Mouse (Mus musculus) midbrain, embryonic 15.5 days (tissue): ENCODE data around the gene Lpin3. TPM values are rescaled to one million over a fixed set of nuclear protein-coding genes. Genes with fewer than 3 reads are reported as not detected.

Source experiments
- ATAC-seq: fragments of 200-750 bp; cut with Nextera tagmentation; replicated peaks from 2 replicates; pipeline ENCODE4 v1.8.0; 2017; ENCODE audit warnings: moderate TSS enrichment
- H3K27ac ChIP-seq: fragments of 300-500 bp; sonication (generic); 2 replicates; pipeline ENCODE4 v1.5.1; 2015; ENCODE audit warnings: mild to moderate bottlenecking, inconsistent platforms
- H3K27me3 ChIP-seq: fragments of 300-500 bp; sonication (generic); replicated peaks from 2 replicates; pipeline ENCODE4 v1.6.1; 2015; ENCODE audit warnings: inconsistent platforms
- H3K36me3 ChIP-seq: fragments of 300-500 bp; sonication (generic); replicated peaks from 2 replicates; pipeline ENCODE4 v1.6.1; 2015; ENCODE audit warnings: inconsistent platforms
- H3K4me1 ChIP-seq: fragments of 300-500 bp; sonication (generic); 2 replicates; pipeline ENCODE4 v1.6.1; 2015; ENCODE audit warnings: inconsistent platforms
- H3K4me2 ChIP-seq: fragments of 300-500 bp; sonication (generic); 2 replicates; pipeline ENCODE4 v1.6.1; 2015; ENCODE audit warnings: inconsistent platforms, mild to moderate bottlenecking, moderate library complexity
- H3K4me3 ChIP-seq: fragments of 300-500 bp; sonication (generic); 2 replicates; pipeline ENCODE4 v1.5.1; 2015; ENCODE audit warnings: mild to moderate bottlenecking, inconsistent platforms
- H3K9ac ChIP-seq: fragments of 300-500 bp; sonication (generic); 2 replicates; pipeline ENCODE4 v1.6.1; 2015; ENCODE audit warnings: mild to moderate bottlenecking, inconsistent platforms
- H3K9me3 ChIP-seq: fragments of 300-500 bp; sonication (generic); 2 replicates; pipeline ENCODE4 v1.6.1; 2016; ENCODE audit warnings: inconsistent platforms
- WGBS: fragments of 180-500 bp; shearing (Covaris S2); methylation state at CpG from one replicate; pipeline ENCODE4 v1.1.7; 2015; ENCODE audit warnings: mixed read lengths; 5-methylcytosine and 5-hydroxymethylcytosine counted together
- polyA plus RNA-seq: library from polyadenylated mRNA; unstranded; fragments of >200 nt; fragmentation: Nextera tagmentation; extraction: Ambion mirVana; gene quantifications from 2 replicates; pipeline ENCODE4 v1.2.1, GENCODE M21; 2015

The Lpin3 gene
- polyA plus RNA-seq, 1 experiment from 2014 or later, result 0.59 TPM

GRCm38 (mm10) chr2:160871310-160871709 is 9.2 kb upstream of the Lpin3 start:
- H3K27ac ChIP-seq, result no peak overlapping the region
- no peaks in the 10 kb centered on the region for H3K36me3 ChIP-seq
- no peak overlapping the region for H3K9ac ChIP-seq
- ATAC-seq, result no peak
- peak overlapping the region; percentile 37 for H3K4me2 ChIP-seq
- WGBS, result 83% methylated on average over 3 of the region's 3 CpGs
- peak overlapping the region; percentile 4; the same call in 1 of the 2 replicates for H3K4me3 ChIP-seq
- H3K9me3 ChIP-seq, result no peaks in the 10 kb centered on the region
- H3K27me3 ChIP-seq, result no peaks in the 10 kb centered on the region
- peaks cover 27% of the 10 kb centered on the region for H3K4me1 ChIP-seq

- peak overlapping the region; percentile 89 for H3K9ac ChIP-seq
- peak overlapping the region; percentile 96 for H3K27ac ChIP-seq
- no peaks in the 10 kb centered on the region for H3K36me3 ChIP-seq
- H3K27me3 ChIP-seq, result no peaks in the 10 kb centered on the region
- H3K4me2 ChIP-seq, result peak overlapping the region; percentile 59
- H3K4me3 ChIP-seq, result peak overlapping the region; percentile 71
- no peaks in the 10 kb centered on the region for H3K9me3 ChIP-seq
- H3K4me1 ChIP-seq, result peaks cover 27% of the 10 kb centered on the region
- peak; percentile 93 for ATAC-seq
- WGBS, result under 1% methylated on average over 40 of the region's 47 CpGs
These were observed 8.1 kb upstream of the Lpin3 start for GRCm38 (mm10) chr2:160872395-160872794.

DNA sequence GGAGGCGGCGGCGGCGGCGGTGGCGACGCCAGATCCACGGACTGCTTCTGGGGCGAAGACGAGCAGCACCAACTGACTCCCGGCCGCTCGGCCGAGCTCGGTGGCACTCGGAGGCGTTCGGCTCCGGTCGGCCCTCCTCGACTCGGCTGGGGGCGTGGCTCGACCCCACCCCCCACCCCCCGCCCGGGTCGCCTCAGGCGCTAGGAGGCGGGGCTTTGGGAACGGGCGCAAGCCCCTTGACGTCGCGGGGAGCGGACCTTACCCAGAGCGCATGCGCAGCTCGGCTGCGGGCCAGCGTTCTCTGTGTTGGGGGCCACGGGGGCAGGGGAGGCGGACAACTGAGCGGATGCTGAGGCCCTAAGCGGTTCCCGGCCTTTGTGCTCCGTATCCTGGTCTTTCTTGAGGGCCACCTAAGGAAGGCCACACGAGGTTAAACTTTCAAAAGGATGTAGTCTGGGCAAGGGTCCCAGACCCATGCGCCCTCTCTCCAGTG is 7.5 kb upstream of the Lpin3 start, which contains the start of gene Zhx3:
Gene Zhx3 (minus strand): TSS at position 109 of the 493 bp plus-strand sequence.
- H3K4me1 ChIP-seq, result peaks cover 27% of the 10 kb centered on the region
- no peaks in the 10 kb centered on the region for H3K36me3 ChIP-seq
- peak within 1 kb of the TSS; percentile 59 for H3K4me2 ChIP-seq
- no peaks in the 10 kb centered on the region for H3K27me3 ChIP-seq
- H3K9me3 ChIP-seq, result no peaks in the 10 kb centered on the region
- H3K9ac ChIP-seq, result peak within 1 kb of the TSS; percentile 89
- H3K4me3 ChIP-seq, result peak within 1 kb of the TSS; percentile 71
- peak within 1 kb of the TSS; percentile 96 for H3K27ac ChIP-seq
- 5% methylated on average over 38 of the region's 48 CpGs for WGBS
- peak; percentile 98 for ATAC-seq

GRCm38 (mm10) chr2:160874231-160874877 is 6.1 kb upstream of the Lpin3 start:
- H3K4me2 ChIP-seq, result no peak overlapping the region
- no peaks in the 10 kb centered on the region for H3K9me3 ChIP-seq
- H3K27ac ChIP-seq, result no peak overlapping the region
- 85% methylated on average over 5 of the region's 5 CpGs for WGBS
- H3K4me1 ChIP-seq, result peaks cover 24% of the 10 kb centered on the region
- no peak for ATAC-seq
- no peaks in the 10 kb centered on the region for H3K36me3 ChIP-seq
- H3K9ac ChIP-seq, result no peak overlapping the region
- H3K27me3 ChIP-seq, result no peaks in the 10 kb centered on the region
- no peak overlapping the region for H3K4me3 ChIP-seq

DNA sequence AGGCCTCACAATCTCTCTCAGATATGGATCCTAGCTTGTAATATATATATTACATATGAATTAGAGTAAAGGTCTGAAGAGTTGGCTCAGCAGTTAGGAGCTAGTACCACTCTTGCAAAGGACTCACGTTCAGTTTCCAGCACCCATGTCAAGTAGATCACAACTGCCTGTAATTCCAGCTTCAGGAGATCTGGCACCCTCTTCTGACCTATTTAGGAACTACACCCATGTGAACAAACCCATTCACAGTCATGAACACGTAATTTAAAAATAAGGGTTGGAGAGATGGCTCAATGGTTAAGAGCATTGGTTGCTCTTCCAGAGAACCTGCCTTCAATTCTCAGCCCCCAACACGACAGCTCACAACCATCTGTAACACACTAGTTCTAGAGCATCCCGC is 4.4 kb upstream of the Lpin3 start:
- Histone ChIP-seq H3K9ac (no peak overlapping the region), H3K27me3 (no peaks in the 10 kb centered on the region), H3K4me3 (no peak overlapping the region), H3K27ac (no peak overlapping the region), H3K4me1 (peaks cover 16% of the 10 kb centered on the region), H3K4me2 (no peak overlapping the region), H3K9me3 (no peaks in the 10 kb centered on the region), H3K36me3 (no peaks in the 10 kb centered on the region)
- WGBS, result 87% methylated on average over 4 of the region's 4 CpGs
- ATAC-seq, result no peak

DNA sequence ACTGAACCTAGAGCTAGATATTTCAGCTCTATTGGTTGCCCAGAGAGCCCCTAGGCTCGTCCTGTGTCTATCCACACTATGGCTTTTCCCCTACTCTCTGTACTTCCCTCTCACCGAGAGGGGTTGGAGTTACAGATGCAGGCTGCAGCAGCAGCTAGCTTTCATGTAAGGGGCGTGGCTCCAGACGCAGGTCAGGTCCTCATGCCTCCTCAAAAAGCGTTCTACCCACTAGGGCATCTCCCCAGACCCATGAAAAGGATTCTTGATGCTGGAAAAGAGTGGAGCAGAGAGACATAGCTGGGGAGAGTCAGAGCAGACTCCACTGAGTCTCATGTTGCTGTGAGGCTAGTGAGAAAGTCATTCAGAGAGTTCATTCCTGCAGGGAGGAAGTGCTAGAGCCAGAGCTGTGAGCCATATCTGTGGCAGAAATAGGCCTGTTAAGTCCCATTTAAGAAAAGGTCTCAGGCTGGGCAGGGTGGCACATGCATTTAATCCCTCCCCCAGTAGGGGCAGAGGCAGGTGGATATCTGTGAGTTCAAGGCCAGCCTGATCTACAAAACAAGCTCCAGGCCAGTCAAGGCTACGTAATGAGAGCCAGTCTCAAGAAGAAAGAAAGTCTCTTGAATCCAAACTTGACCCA is 1.1 kb downstream of the Lpin3 start:
- no peak overlapping the region for H3K27ac ChIP-seq
- H3K36me3 ChIP-seq, result no peaks in the 10 kb centered on the region
- 0 out of 2 replicates have a peak, but pooled peaks cover 2% of the 10 kb centered on the region for H3K27me3 ChIP-seq
- no peak overlapping the region for H3K4me2 ChIP-seq
- H3K9me3 ChIP-seq, result no peaks in the 10 kb centered on the region
- no peaks in the 10 kb centered on the region for H3K4me1 ChIP-seq
- H3K4me3 ChIP-seq, result no peak overlapping the region
- WGBS, result 61% methylated on average over 6 of the region's 6 CpGs
- ATAC-seq, result no peak
- H3K9ac ChIP-seq, result no peak overlapping the region

GRCm38 (mm10) chr2:160882436-160882835 is 2.0 kb downstream of the Lpin3 start:
- H3K9me3 ChIP-seq, result no peaks in the 10 kb centered on the region
- no peak overlapping the region for H3K27ac ChIP-seq
- no peak for ATAC-seq
- no peak overlapping the region for H3K4me2 ChIP-seq
- H3K4me3 ChIP-seq, result no peak overlapping the region
- H3K36me3 ChIP-seq, result no peaks in the 10 kb centered on the region
- H3K27me3 ChIP-seq, result 0 out of 2 replicates have a peak, but pooled peaks cover 2% of the 10 kb centered on the region
- no peak overlapping the region for H3K9ac ChIP-seq
- H3K4me1 ChIP-seq, result peaks cover under 1% of the 10 kb centered on the region; the same call in 1 of the 2 replicates
- WGBS, result 82% methylated on average over 5 of the region's 5 CpGs

DNA sequence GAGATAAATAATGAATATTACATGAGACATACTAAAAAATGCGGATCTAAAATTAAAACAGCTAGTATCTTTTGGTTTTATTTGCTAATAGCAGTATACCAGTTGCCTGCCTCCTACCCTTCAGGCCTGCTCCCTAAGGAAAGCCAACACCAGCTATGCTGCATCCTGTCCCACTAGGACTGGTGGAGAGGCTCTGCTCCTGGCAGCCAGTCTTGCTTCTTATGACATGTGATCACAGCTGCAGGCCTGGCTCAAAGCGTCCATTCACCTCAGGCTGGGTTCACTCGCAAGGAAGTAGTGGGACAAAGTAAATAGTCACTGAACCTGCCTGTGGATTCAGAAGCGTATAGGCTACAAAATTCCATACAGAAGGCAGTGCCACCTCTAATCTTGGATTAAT is 3.4 kb downstream of the Lpin3 start:
- no peak for ATAC-seq
- Histone ChIP-seq H3K9me3 (no peaks in the 10 kb centered on the region), H3K9ac (no peak overlapping the region), H3K4me1 (peaks cover 10% of the 10 kb centered on the region), H3K4me2 (no peak overlapping the region), H3K27me3 (peaks cover 13% of the 10 kb centered on the region), H3K36me3 (no peaks in the 10 kb centered on the region), H3K27ac (no peak overlapping the region), H3K4me3 (no peak overlapping the region)
- WGBS, result 79% methylated on average over 4 of the region's 4 CpGs

- Histone ChIP-seq H3K27me3 (peaks cover 14% of the 10 kb centered on the region), H3K9me3 (no peaks in the 10 kb centered on the region), H3K4me2 (no peak overlapping the region), H3K36me3 (no peaks in the 10 kb centered on the region), H3K4me1 (peaks cover 10% of the 10 kb centered on the region), H3K27ac (no peak overlapping the region), H3K4me3 (no peak overlapping the region), H3K9ac (no peak overlapping the region)
- ATAC-seq, result no peak
- 32% methylated on average over 2 of the region's 2 CpGs for WGBS
These were observed 4.4 kb downstream of the Lpin3 start for GRCm38 (mm10) chr2:160884830-160885229.

DNA sequence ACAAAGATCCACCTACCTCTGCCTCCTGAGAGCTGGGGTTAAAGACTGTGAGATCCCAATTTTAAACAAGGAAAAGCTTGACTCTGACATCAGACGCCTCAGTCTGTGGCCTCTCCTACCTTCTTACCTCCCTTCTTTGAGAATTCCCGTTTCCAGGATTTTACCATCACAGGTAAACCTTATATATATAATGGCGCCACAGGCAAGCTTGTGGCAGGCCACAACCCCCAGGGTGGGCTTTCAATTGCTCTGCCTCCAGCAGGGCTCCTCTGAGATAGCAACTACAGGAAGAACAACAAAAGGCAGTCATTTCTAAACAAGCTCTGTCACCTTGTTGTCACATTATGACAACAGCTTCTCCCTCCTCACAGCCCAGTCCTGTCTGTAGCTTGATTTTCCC is 5.8 kb downstream of the Lpin3 start:
- Histone ChIP-seq H3K4me2 (no peak overlapping the region), H3K4me3 (no peak overlapping the region), H3K27me3 (peaks cover 14% of the 10 kb centered on the region), H3K27ac (no peak overlapping the region), H3K9me3 (no peaks in the 10 kb centered on the region), H3K9ac (no peak overlapping the region), H3K4me1 (peaks cover 10% of the 10 kb centered on the region), H3K36me3 (no peaks in the 10 kb centered on the region)
- ATAC-seq, result no peak
- WGBS, result 71% methylated on average over 3 of the region's 3 CpGs

DNA sequence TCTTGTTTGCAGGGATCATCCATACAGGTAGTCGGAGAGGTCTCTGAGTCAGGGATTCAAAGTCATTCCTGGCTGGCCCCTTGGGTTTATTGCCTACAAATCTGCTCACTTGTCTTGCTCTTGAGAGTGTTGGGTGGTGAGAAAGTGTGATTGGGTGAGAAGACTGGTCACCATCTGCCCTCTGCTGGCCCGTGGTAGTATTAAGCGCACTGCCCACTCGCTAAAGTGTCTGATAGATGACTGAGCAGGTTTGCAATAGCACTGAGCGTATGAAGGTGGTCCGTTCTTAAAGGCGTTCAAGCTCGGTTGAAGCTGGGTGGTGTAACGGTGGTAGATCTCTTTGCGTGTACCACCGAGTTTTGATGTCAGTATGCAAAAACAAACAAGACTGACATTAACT is 6.8 kb downstream of the Lpin3 start:
- Histone ChIP-seq H3K36me3 (no peaks in the 10 kb centered on the region), H3K4me3 (peak overlapping the region; percentile 46), H3K9ac (peak overlapping the region; percentile 21; the same call in 1 of the 2 replicates), H3K4me2 (peak overlapping the region; percentile 95), H3K27me3 (peaks cover 12% of the 10 kb centered on the region), H3K9me3 (no peaks in the 10 kb centered on the region), H3K4me1 (peaks cover 10% of the 10 kb centered on the region), H3K27ac (no peak overlapping the region)
- ATAC-seq, result peak; percentile 91
- 2% methylated on average over 11 of the region's 11 CpGs for WGBS

DNA sequence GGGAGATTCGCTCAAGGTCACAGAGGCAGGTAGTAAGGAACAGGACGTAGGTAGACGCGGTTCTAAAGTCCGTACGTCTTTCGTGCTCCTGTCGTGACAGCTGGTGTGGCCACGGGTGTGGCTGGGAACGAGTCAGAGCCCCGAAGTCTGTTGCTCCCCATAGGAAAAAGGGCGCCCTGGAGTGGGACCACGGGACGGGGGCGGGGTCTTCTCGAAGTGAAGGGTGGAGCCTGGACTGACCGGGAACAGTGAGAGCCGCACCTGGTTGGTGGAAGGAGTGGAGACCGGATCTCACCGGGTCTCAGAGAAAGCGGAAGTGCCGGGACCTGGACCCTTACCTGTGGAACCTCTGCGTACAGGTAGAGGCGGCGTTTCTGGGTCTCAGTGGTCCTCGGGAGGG is 7.4 kb downstream of the Lpin3 start:
- Histone ChIP-seq H3K4me1 (peaks cover 10% of the 10 kb centered on the region), H3K4me2 (peak overlapping the region; percentile 95), H3K27ac (no peak overlapping the region), H3K9ac (peak overlapping the region; percentile 21; the same call in 1 of the 2 replicates), H3K9me3 (no peaks in the 10 kb centered on the region), H3K27me3 (peaks cover 12% of the 10 kb centered on the region), H3K4me3 (peak overlapping the region; percentile 46), H3K36me3 (no peaks in the 10 kb centered on the region)
- WGBS, result under 1% methylated on average over 26 of the region's 26 CpGs
- ATAC-seq, result peak; percentile 80
